In the genomic region with DNA sequence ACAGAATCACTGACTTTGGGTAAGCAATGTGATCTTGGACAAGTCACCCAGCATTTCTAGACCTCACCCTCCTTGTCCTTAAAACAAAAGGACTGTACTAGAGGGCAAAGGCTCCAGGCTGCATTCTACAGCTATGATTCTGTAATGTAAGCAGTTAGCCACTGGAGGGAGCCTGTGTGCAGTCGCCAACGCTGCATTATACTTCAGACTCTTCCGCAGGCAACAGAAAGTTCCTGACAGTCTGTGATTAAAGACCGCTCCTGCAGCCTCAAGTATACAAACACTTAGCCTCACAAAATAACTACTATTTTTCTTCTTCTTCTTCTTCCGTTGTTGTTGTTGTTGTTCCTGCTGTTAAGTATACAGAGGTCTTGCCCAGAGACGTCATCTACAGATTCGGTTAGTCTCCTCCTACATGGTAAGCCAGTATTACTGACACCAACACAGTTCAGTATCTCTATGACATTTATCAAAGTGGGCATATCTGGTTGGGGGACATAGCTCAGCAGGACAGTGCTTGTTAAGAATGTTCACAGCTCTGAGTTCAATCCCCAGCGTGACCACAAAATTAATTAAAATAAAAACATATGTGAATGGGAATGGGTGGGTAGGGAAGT, we compare ENCODE assay signal across 8 mouse cellular contexts. TPM values are rescaled to one million over a fixed set of nuclear protein-coding genes. Genes with fewer than 3 reads are reported as not detected.
A peak's percentile ranks its signal among the peaks of the same experiment; 100 is the strongest.
DNase-seq lines count a peak whose midpoint lies in the region; ATAC-seq and TF ChIP-seq lines count a peak whose summit lies in the region.

No protein-coding gene starts in this region.

- in situ Hi-C loops in Patski (cut with MboI; ENCODE audit: low pct_unique_long_range_greater_than_20kb) = loop anchor here (25.0 kb wide), 1 partner anchor 1095 kb away; a partner anchor contains a TSS

- peak; percentile 91 for TF ChIP-seq CTCF in Patski (IDR thresholded peaks at IDR 0.05)

- peak overlapping the region; percentile 34; the same call in 1 of the 2 replicates for H3K4me3 ChIP-seq in embryonic facial prominence, embryonic 10.5 days
- H3K4me3 ChIP-seq in heart, embryonic 16.5 days (ENCODE audit: low read length) = peak overlapping the region; percentile 43

- peaks cover 35% of the 10 kb centered on the region for H3K4me1 ChIP-seq in embryonic facial prominence, embryonic 10.5 days
- H3K4me1 ChIP-seq in heart, embryonic 16.5 days (ENCODE audit: control insufficient read depth, insufficient read depth, low read length) = no peaks in the 10 kb centered on the region

- DNase-seq in cerebellum, adult 9-11 months = no peak
- DNase-seq in Patski (ENCODE audit: low read depth, low spot score) = no peak
- DNase-seq in embryonic facial prominence, embryonic 10.5 days (ENCODE audit: low spot score) = peak; percentile 61
- peak; percentile 76 for DNase-seq in kidney, postnatal 14 days
- DNase-seq in lung, postnatal 10 days = peak; percentile 78
- peak; percentile 59 for DNase-seq in right cerebral cortex, postnatal 4 days

- peak overlapping the region; percentile 59; the same call in 1 of the 2 replicates for H3K9ac ChIP-seq in heart, embryonic 16.5 days (ENCODE audit: low read length)

- H3K9me3 ChIP-seq in embryonic facial prominence, embryonic 10.5 days = no peaks in the 10 kb centered on the region
- no peaks in the 10 kb centered on the region for H3K9me3 ChIP-seq in heart, embryonic 16.5 days (replicated peaks; ENCODE audit: control insufficient read depth, low read length)

- POLR2A ChIA-PET in Patski (lab: Charles Lee) = no interaction called here

- H3K4me2 ChIP-seq in heart, embryonic 16.5 days (ENCODE audit: low read depth, low read length) = peak overlapping the region; percentile 63

- WGBS in embryonic facial prominence, embryonic 10.5 days = 27% methylated on average over 8 of the region's 8 CpGs
- 15% methylated on average over 8 of the region's 8 CpGs for WGBS in heart, embryonic 16.5 days

- no peak overlapping the region for H3K27ac ChIP-seq in embryonic facial prominence, embryonic 10.5 days (replicated peaks)
- H3K27ac ChIP-seq in heart, embryonic 16.5 days (ENCODE audit: low read length) = no peak overlapping the region

- CTCF ChIA-PET in Patski (lab: Charles Lee) = interaction anchor here (0.6 to 2.3 kb wide), 9 partner anchors 9 to 206 kb away, joined by 3 to 35 read pairs (median 4); a partner anchor contains a TSS

- ATAC-seq in cerebellum, adult (ENCODE audit: insufficient number of reproducible peaks, low FRiP score, low TSS enrichment) = peak; percentile 72; the same call in 1 of the 2 replicates
- ATAC-seq in Patski = peak; percentile 65
- 0 out of 2 replicates have a peak, but pooled peaks have one; percentile 55 for ATAC-seq in heart, embryonic 16.5 days (replicated peaks; ENCODE audit: extremely low read depth, insufficient read depth, low FRiP score)

- no peaks in the 10 kb centered on the region for H3K27me3 ChIP-seq in Patski
- H3K27me3 ChIP-seq in embryonic facial prominence, embryonic 10.5 days (replicated peaks; ENCODE audit: low read depth, poor library complexity, severe bottlenecking) = 0 out of 2 replicates have a peak, but pooled peaks cover 5% of the 10 kb centered on the region
- peaks cover 4% of the 10 kb centered on the region; the same call in 1 of the 2 replicates for H3K27me3 ChIP-seq in heart, embryonic 16.5 days (ENCODE audit: control insufficient read depth, insufficient read depth, low read length)

- no peaks in the 10 kb centered on the region for H3K36me3 ChIP-seq in embryonic facial prominence, embryonic 10.5 days (replicated peaks)
- H3K36me3 ChIP-seq in heart, embryonic 16.5 days (ENCODE audit: control insufficient read depth, insufficient read depth) = no peaks in the 10 kb centered on the region

RNA-seq across cellular contexts. Expression of a gene that starts 13.0 kb away (rescaled TPM):
- 0.05 TPM for polyA plus RNA-seq in Patski (2021)
- 0.64 and 0.80 TPM in 2 replicates for polyA plus RNA-seq in embryonic facial prominence, embryonic 10.5 days (2016; fragmentation: Nextera tagmentation; extraction: Ambion mirVana)
- polyA plus RNA-seq in heart, embryonic 16.5 days (2015; fragmentation: Nextera tagmentation; extraction: Ambion mirVana) = 0.19 and 0.34 TPM in 2 replicates

RNA-seq across cellular contexts. Expression of a gene that starts 37.6 kb away (rescaled TPM):
- 20.2 TPM for polyA plus RNA-seq in Patski (2021)
- 12.0 and 12.7 TPM in 2 replicates for polyA plus RNA-seq in embryonic facial prominence, embryonic 10.5 days (2016; fragmentation: Nextera tagmentation; extraction: Ambion mirVana)
- 5.0 and 7.4 TPM in 2 replicates for polyA plus RNA-seq in heart, embryonic 16.5 days (2015; fragmentation: Nextera tagmentation; extraction: Ambion mirVana)

Comparison
In these comparisons a context has a peak if more than half of its experiments do, and no peak if none do; other contexts are left out.
1. DNase-seq: peak in embryonic facial prominence, embryonic 10.5 days (single experiment), kidney, postnatal 14 days (single experiment), lung, postnatal 10 days (single experiment) and right cerebral cortex, postnatal 4 days (single experiment); none in cerebellum, adult 9-11 months (single experiment) and Patski (single experiment).
2. Peak in every context shown above with its lines, with median percentiles within 50 percentile points of each other: ATAC-seq.